Mouse (Mus musculus) lung, postnatal 0 days (tissue): Measurements from ENCODE around the gene Dph1.

ENCODE experiments used
- CTCF ChIP-seq: IDR thresholded peaks from 2 replicates; pipeline ENCODE4 v1.5.1; 2016; ENCODE audit warnings: antibody characterized with exemption, mild to moderate bottlenecking
- EP300 ChIP-seq: IDR thresholded peaks from 2 replicates; pipeline ENCODE4 v1.6.1; 2016; ENCODE audit warnings: antibody characterized with exemption, mild to moderate bottlenecking, control low read depth

- peak; percentile 75 for TF ChIP-seq CTCF
- TF ChIP-seq EP300, result no peak
These were observed 31.5 kb downstream of the Dph1 start for GRCm38 (mm10) chr11:75159564-75159963.
